In genomic region chr15:98610131-98610633, GRCm38 (mm10) we compare ENCODE assay signal across 9 mouse cellular contexts. TPM values are rescaled to one million over a fixed set of nuclear protein-coding genes. Genes with fewer than 3 reads are reported as not detected.
DNase-seq lines count a peak whose midpoint lies in the region; ATAC-seq lines count a peak whose summit lies in the region.
"Had no signal": no experiment of that assay in that cellular context is flagged by ENCODE, and none has a peak within 500 bp of the region (broad histone marks: within the 10 kb centered on the region; RNA-seq: fewer than 3 reads in every experiment).

No protein-coding gene starts in this region.

- WGBS in kidney, embryonic 15.5 days: 4% methylated on average over 12 of the region's 12 CpGs
- WGBS in embryonic facial prominence, embryonic 12.5 days: 2% methylated on average over 12 of the region's 12 CpGs
- WGBS in limb, embryonic 11.5 days: 3% methylated on average over 12 of the region's 12 CpGs
- WGBS in neural tube, embryonic 13.5 days: 4% methylated on average over 12 of the region's 12 CpGs

- no peaks in the 10 kb centered on the region for H3K9me3 ChIP-seq in kidney, embryonic 15.5 days (replicated peaks)
- no peaks in the 10 kb centered on the region for H3K9me3 ChIP-seq in embryonic facial prominence, embryonic 12.5 days
- H3K9me3 ChIP-seq in limb, embryonic 11.5 days (ENCODE audit: control insufficient read depth, low read length): no peaks in the 10 kb centered on the region
- no peaks in the 10 kb centered on the region for H3K9me3 ChIP-seq in neural tube, embryonic 13.5 days

- H3K4me2 ChIP-seq in kidney, embryonic 15.5 days: peak overlapping the region; percentile 93
- peak overlapping the region; percentile 96 for H3K4me2 ChIP-seq in embryonic facial prominence, embryonic 12.5 days (replicated peaks)
- peak overlapping the region; percentile 96 for H3K4me2 ChIP-seq in limb, embryonic 11.5 days (ENCODE audit: low read depth, severe bottlenecking)
- H3K4me2 ChIP-seq in neural tube, embryonic 13.5 days: peak overlapping the region; percentile 81

- ATAC-seq in kidney, embryonic 15.5 days (replicated peaks; ENCODE audit: low FRiP score): no peak
- ATAC-seq in embryonic facial prominence, embryonic 12.5 days (ENCODE audit: insufficient number of reproducible peaks, insufficient read depth, low FRiP score, low TSS enrichment): no peak
- ATAC-seq in limb, embryonic 11.5 days (ENCODE audit: insufficient number of reproducible peaks, low FRiP score, low TSS enrichment, low read depth): no peak
- ATAC-seq in neural tube, embryonic 13.5 days (ENCODE audit: low read depth): no peak

- H3K36me3 ChIP-seq in kidney, embryonic 15.5 days: peaks cover 10% of the 10 kb centered on the region
- H3K36me3 ChIP-seq in embryonic facial prominence, embryonic 12.5 days: no peaks in the 10 kb centered on the region
- H3K36me3 ChIP-seq in limb, embryonic 11.5 days (ENCODE audit: control insufficient read depth, insufficient read depth, low read length): peaks cover 4% of the 10 kb centered on the region; the same call in 1 of the 2 replicates
- H3K36me3 ChIP-seq in neural tube, embryonic 13.5 days: no peaks in the 10 kb centered on the region

- no peaks in the 10 kb centered on the region for H3K27me3 ChIP-seq in kidney, embryonic 15.5 days
- no peaks in the 10 kb centered on the region for H3K27me3 ChIP-seq in embryonic facial prominence, embryonic 12.5 days
- H3K27me3 ChIP-seq in limb, embryonic 11.5 days (ENCODE audit: control insufficient read depth, insufficient read depth, low read length): no peaks in the 10 kb centered on the region
- no peaks in the 10 kb centered on the region for H3K27me3 ChIP-seq in neural tube, embryonic 13.5 days

- peak overlapping the region; percentile 90 for H3K9ac ChIP-seq in kidney, embryonic 15.5 days
- H3K9ac ChIP-seq in embryonic facial prominence, embryonic 12.5 days: peak overlapping the region; percentile 94
- peak overlapping the region; percentile 90 for H3K9ac ChIP-seq in limb, embryonic 11.5 days (ENCODE audit: low read length)
- H3K9ac ChIP-seq in neural tube, embryonic 13.5 days: peak overlapping the region; percentile 90

- no peak for DNase-seq in kidney, postnatal 10 days
- DNase-seq in limb, embryonic 11.5 days (ENCODE audit: low spot score): peak; percentile 48
- DNase-seq in layer of hippocampus, adult 8-10 months (ENCODE audit: low spot score in 2 of 2): no peak
- no peak for DNase-seq in gastrocnemius, adult 8-10 months (ENCODE audit: low spot score in 2 of 2)
- DNase-seq in gastrocnemius, postnatal 4 days (ENCODE audit: low spot score in 2 of 2): no peak

- peaks cover 45% of the 10 kb centered on the region for H3K4me1 ChIP-seq in kidney, embryonic 15.5 days
- H3K4me1 ChIP-seq in embryonic facial prominence, embryonic 12.5 days: peaks cover 31% of the 10 kb centered on the region
- peaks cover 23% of the 10 kb centered on the region for H3K4me1 ChIP-seq in limb, embryonic 11.5 days (ENCODE audit: control insufficient read depth, insufficient read depth, low read length)
- H3K4me1 ChIP-seq in neural tube, embryonic 13.5 days (replicated peaks): peaks cover 48% of the 10 kb centered on the region

- H3K27ac ChIP-seq in kidney, embryonic 15.5 days: peak overlapping the region; percentile 98
- peak overlapping the region; percentile 77 for H3K27ac ChIP-seq in embryonic facial prominence, embryonic 12.5 days
- H3K27ac ChIP-seq in limb, embryonic 11.5 days (replicated peaks; ENCODE audit: low read depth, low read length): peak overlapping the region; percentile 88; the same call in 1 of the 2 replicates
- peak overlapping the region; percentile 92 for H3K27ac ChIP-seq in neural tube, embryonic 13.5 days (replicated peaks)

- H3K4me3 ChIP-seq in kidney, embryonic 15.5 days (replicated peaks): peak overlapping the region; percentile 81
- H3K4me3 ChIP-seq in embryonic facial prominence, embryonic 12.5 days: peak overlapping the region; percentile 71
- H3K4me3 ChIP-seq in limb, embryonic 11.5 days (ENCODE audit: low read depth, low read length): peak overlapping the region; percentile 88
- H3K4me3 ChIP-seq in neural tube, embryonic 13.5 days: peak overlapping the region; percentile 77

RNA-seq across cellular contexts. Expression of gene Adcy6, which starts 0.3 kb away (rescaled TPM):
- 23.6 and 25.4 TPM in 2 replicates for polyA plus RNA-seq in kidney, embryonic 15.5 days (2015; fragmentation: Nextera tagmentation; extraction: Ambion mirVana)
- 18.7 and 22.2 TPM in 2 replicates for polyA plus RNA-seq in embryonic facial prominence, embryonic 12.5 days (2016; fragmentation: Nextera tagmentation; extraction: Ambion mirVana)
- polyA plus RNA-seq in limb, embryonic 11.5 days (2014; fragmentation: Nextera tagmentation; extraction: Ambion mirVana): 16.2 and 18.9 TPM in 2 replicates
- 10.4 and 10.7 TPM in 2 replicates for polyA plus RNA-seq in neural tube, embryonic 13.5 days (2015; fragmentation: Nextera tagmentation; extraction: Ambion mirVana)
- 10 to 100 TPM; 47.3 to 58.6 (median 52.2) TPM for total RNA-seq in layer of hippocampus, adult 8-10 months (2022)
- total RNA-seq in gastrocnemius, adult 8-10 months (2022): 10 to 100 TPM; 13.4 to 21.4 (median 19.1) TPM
- 10 to 100 TPM; 56.6 to 60.6 TPM for total RNA-seq in gastrocnemius, postnatal 4 days (2021)

RNA-seq across cellular contexts. Expression of gene Cacnb3, which starts 20.5 kb away (rescaled TPM):
- 29.8 and 36.6 TPM in 2 replicates for polyA plus RNA-seq in kidney, embryonic 15.5 days (2015; fragmentation: Nextera tagmentation; extraction: Ambion mirVana)
- polyA plus RNA-seq in embryonic facial prominence, embryonic 12.5 days (2016; fragmentation: Nextera tagmentation; extraction: Ambion mirVana): 64.5 and 72.8 TPM in 2 replicates
- 23.4 and 25.1 TPM in 2 replicates for polyA plus RNA-seq in limb, embryonic 11.5 days (2014; fragmentation: Nextera tagmentation; extraction: Ambion mirVana)
- 124 and 137 TPM in 2 replicates for polyA plus RNA-seq in neural tube, embryonic 13.5 days (2015; fragmentation: Nextera tagmentation; extraction: Ambion mirVana)
- 100 to 1,000 TPM; 163 to 193 (median 176) TPM for total RNA-seq in layer of hippocampus, adult 8-10 months (2022)
- total RNA-seq in gastrocnemius, adult 8-10 months (2022): 1 to 10 TPM in 2 of 4 experiments, under 1 TPM in 2; 0.78 to 1.1 (median 1.0) TPM
- 10 to 100 TPM; 22.1 to 22.5 TPM for total RNA-seq in gastrocnemius, postnatal 4 days (2021)
- total RNA-seq: neutrophil, adult 5-6 weeks had no signal

RNA-seq across cellular contexts. Expression of gene 4930415O20Rik, which starts 39.4 kb away (rescaled TPM):
- 0.76 TPM in 1 of 2 replicates, not detected in the other for polyA plus RNA-seq in kidney, embryonic 15.5 days (2015; fragmentation: Nextera tagmentation; extraction: Ambion mirVana)
- polyA plus RNA-seq in embryonic facial prominence, embryonic 12.5 days (2016; fragmentation: Nextera tagmentation; extraction: Ambion mirVana): not detected in 2 replicates
- polyA plus RNA-seq in limb, embryonic 11.5 days (2014; fragmentation: Nextera tagmentation; extraction: Ambion mirVana): 0.29 TPM in 1 of 2 replicates, not detected in the other
- polyA plus RNA-seq in neural tube, embryonic 13.5 days (2015; fragmentation: Nextera tagmentation; extraction: Ambion mirVana): not detected in 2 replicates
- not detected for total RNA-seq in layer of hippocampus, adult 8-10 months (2022)
- under 1 TPM in 1 of 4 experiments, not detected in 3; 0.63 TPM for total RNA-seq in gastrocnemius, adult 8-10 months (2022)
- total RNA-seq in gastrocnemius, postnatal 4 days (2021): under 1 TPM in 1 of 2 experiments, not detected in 1; 0.54 TPM
- total RNA-seq: neutrophil, adult 5-6 weeks had no signal

RNA-seq across cellular contexts. Expression of gene Ccnt1, which starts 39.5 kb away (rescaled TPM):
- 61.0 and 66.4 TPM in 2 replicates for polyA plus RNA-seq in kidney, embryonic 15.5 days (2015; fragmentation: Nextera tagmentation; extraction: Ambion mirVana)
- 58.0 and 58.9 TPM in 2 replicates for polyA plus RNA-seq in embryonic facial prominence, embryonic 12.5 days (2016; fragmentation: Nextera tagmentation; extraction: Ambion mirVana)
- 62.9 and 66.2 TPM in 2 replicates for polyA plus RNA-seq in limb, embryonic 11.5 days (2014; fragmentation: Nextera tagmentation; extraction: Ambion mirVana)
- polyA plus RNA-seq in neural tube, embryonic 13.5 days (2015; fragmentation: Nextera tagmentation; extraction: Ambion mirVana): 68.7 and 76.3 TPM in 2 replicates
- 10 to 100 TPM; 37.3 to 43.8 (median 42.7) TPM for total RNA-seq in layer of hippocampus, adult 8-10 months (2022)
- total RNA-seq in gastrocnemius, adult 8-10 months (2022): 10 to 100 TPM; 14.3 to 19.4 (median 15.7) TPM
- total RNA-seq in gastrocnemius, postnatal 4 days (2021): 10 to 100 TPM; 31.3 to 35.4 TPM

RNA-seq across cellular contexts. Expression of gene Ddx23, which starts 52.5 kb away (rescaled TPM):
- 23.1 and 23.7 TPM in 2 replicates for polyA plus RNA-seq in kidney, embryonic 15.5 days (2015; fragmentation: Nextera tagmentation; extraction: Ambion mirVana)
- 28.8 and 29.8 TPM in 2 replicates for polyA plus RNA-seq in embryonic facial prominence, embryonic 12.5 days (2016; fragmentation: Nextera tagmentation; extraction: Ambion mirVana)
- 24.8 and 27.7 TPM in 2 replicates for polyA plus RNA-seq in limb, embryonic 11.5 days (2014; fragmentation: Nextera tagmentation; extraction: Ambion mirVana)
- polyA plus RNA-seq in neural tube, embryonic 13.5 days (2015; fragmentation: Nextera tagmentation; extraction: Ambion mirVana): 20.5 and 21.7 TPM in 2 replicates
- 10 to 100 TPM; 76.3 to 89.4 (median 85.9) TPM for total RNA-seq in layer of hippocampus, adult 8-10 months (2022)
- total RNA-seq in gastrocnemius, adult 8-10 months (2022): 10 to 100 TPM; 54.0 to 72.3 (median 63.4) TPM
- 10 to 100 TPM; 62.5 to 67.3 TPM for total RNA-seq in gastrocnemius, postnatal 4 days (2021)
